Mouse (Mus musculus) myocyte (in vitro differentiated cells): Measurements from ENCODE around the gene Gpr157. TPM values are rescaled to one million over a fixed set of nuclear protein-coding genes. Genes with fewer than 3 reads are reported as not detected.
A peak's percentile ranks its signal among the peaks of the same experiment; 100 is the strongest.

Source experiments
- H3K27me3 ChIP-seq: one replicate; pipeline ENCODE4 v1.6.1; 2011; ENCODE audit not compliant: control insufficient read depth, insufficient read depth, insufficient read length
- H3K36me3 ChIP-seq: one replicate; pipeline ENCODE4 v1.6.1; 2011; ENCODE audit not compliant: control insufficient read depth, insufficient read depth
- H3K4me2 ChIP-seq: one replicate; pipeline ENCODE4 v1.6.1; 2011; ENCODE audit warnings: low read depth, control low read depth
- H3K4me3 ChIP-seq: one replicate; pipeline ENCODE4 v1.5.1; 2011; ENCODE audit warnings: mild to moderate bottlenecking, control low read depth, moderate library complexity
- H3K79me2 ChIP-seq: one replicate; pipeline ENCODE4 v1.6.1; 2011; ENCODE audit not compliant: control insufficient read depth, insufficient read depth
- H3ac ChIP-seq: one replicate; pipeline ENCODE4 v1.6.1; 2011; ENCODE audit not compliant: control insufficient read depth, insufficient read length
- CEBPB ChIP-seq: IDR thresholded peaks from 2 replicates; pipeline ENCODE4 v1.6.1; 2011; ENCODE audit warnings: mild to moderate bottlenecking, moderate library complexity; ENCODE audit not compliant: poor library complexity, insufficient read depth, severe bottlenecking
- E2F4 ChIP-seq: IDR thresholded peaks from one replicate; pipeline ENCODE4 v1.6.1; 2011; ENCODE audit warnings: mild to moderate bottlenecking, control low read depth, moderate library complexity; ENCODE audit not compliant: insufficient read depth
- MAX ChIP-seq: IDR thresholded peaks from one replicate; pipeline ENCODE4 v1.6.1; 2011; ENCODE audit warnings: low read depth, mild to moderate bottlenecking, control low read depth
- MYOD1 ChIP-seq, 3 experiments: IDR thresholded peaks; one replicate each; pipeline ENCODE4 v1.6.1; 2011; ENCODE audit warnings: control low read depth in 2 of 3, low read depth in 2 of 3, mild to moderate bottlenecking in 2 of 3, moderate library complexity in 1 of 3; ENCODE audit not compliant: insufficient read length in 2 of 3, control insufficient read depth in 1 of 3
- MYOG ChIP-seq, 3 experiments: IDR thresholded peaks; one replicate each; pipeline ENCODE4 v1.6.1; 2011; ENCODE audit warnings: control low read depth in 2 of 3, low read depth in 2 of 3, mild to moderate bottlenecking in 2 of 3; ENCODE audit not compliant: insufficient read length in 2 of 3, control insufficient read depth in 1 of 3, insufficient read depth in 1 of 3
- POLR2A ChIP-seq: IDR thresholded peaks from one replicate; pipeline ENCODE4 v1.6.1; 2011; ENCODE audit warnings: low read depth, mild to moderate bottlenecking, control low read depth, moderate library complexity; ENCODE audit not compliant: insufficient read length
- POLR2AphosphoS2 ChIP-seq: IDR thresholded peaks from one replicate; pipeline ENCODE4 v1.6.1; 2011; ENCODE audit warnings: low read depth, control low read depth; ENCODE audit not compliant: insufficient read length
- REST ChIP-seq: IDR thresholded peaks from one replicate; pipeline ENCODE4 v1.6.1; 2011; ENCODE audit warnings: mild to moderate bottlenecking, control low read depth, moderate library complexity; ENCODE audit not compliant: insufficient read depth, insufficient read length
- SRF ChIP-seq: IDR thresholded peaks from one replicate; pipeline ENCODE4 v1.6.1; 2011; ENCODE audit warnings: low read depth; ENCODE audit not compliant: control insufficient read depth, insufficient read length
- TCF12 ChIP-seq: IDR thresholded peaks from one replicate; pipeline ENCODE4 v1.6.1; 2011; ENCODE audit warnings: mild to moderate bottlenecking, control low read depth; ENCODE audit not compliant: poor library complexity, insufficient read depth, severe bottlenecking
- TCF3 ChIP-seq: IDR thresholded peaks from one replicate; pipeline ENCODE4 v1.6.1; 2011; ENCODE audit warnings: low read depth, control low read depth; ENCODE audit not compliant: insufficient read length
- USF1 ChIP-seq: IDR thresholded peaks from one replicate; pipeline ENCODE4 v1.6.1; 2011; ENCODE audit warnings: low read depth, mild to moderate bottlenecking, control low read depth, moderate library complexity
- polyA plus RNA-seq: library from polyadenylated mRNA; unstranded; fragments of >200 nt; fragmentation: generic; extraction: Trizol; gene quantifications from one replicate; pipeline ENCODE4 v1.2.1, GENCODE M21; 2012; ENCODE audit warnings: missing spikeins

Gene Gpr157
- polyA plus RNA-seq, 1 experiment = 1.6 TPM

DNA sequence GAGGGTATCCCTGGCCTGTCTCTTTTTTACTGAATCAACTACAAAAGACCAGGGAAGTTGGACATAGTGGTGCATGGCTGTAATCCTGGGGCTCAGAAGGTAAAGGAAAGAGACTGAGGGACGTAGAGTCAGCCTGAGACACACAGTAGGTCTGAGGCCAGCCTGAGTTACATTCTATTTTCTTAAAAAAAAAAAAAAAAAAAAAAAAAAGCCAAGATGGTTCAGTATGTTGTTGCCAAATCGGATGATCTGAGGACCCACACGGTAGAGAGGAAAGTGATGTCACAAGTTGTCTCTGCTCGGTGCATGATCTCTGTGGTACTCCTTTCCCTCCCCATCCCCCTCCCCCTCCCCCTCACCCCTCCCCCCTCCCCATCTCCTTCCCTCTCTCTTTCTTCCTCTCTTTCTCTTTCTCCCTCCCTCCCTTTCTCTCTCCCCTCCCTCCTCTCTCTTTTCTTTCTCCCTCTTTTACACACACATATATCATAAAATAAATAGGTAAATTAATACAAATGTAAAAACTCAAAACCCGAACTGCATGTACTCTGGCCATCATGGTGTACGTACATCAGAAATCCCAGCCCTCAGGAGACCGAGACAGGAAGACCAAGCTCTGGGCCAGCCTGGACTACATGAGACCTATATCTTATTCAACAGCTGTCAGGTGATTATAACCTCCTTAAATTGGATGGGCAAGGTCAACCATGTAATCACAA is 50.4 kb downstream of the Gpr157 start:
- Histone ChIP-seq H3K36me3 (no peaks in the 10 kb centered on the region), H3K79me2 (no peaks in the 10 kb centered on the region), H3K27me3 (no peaks in the 10 kb centered on the region), H3ac (no peak overlapping the region), H3K4me3 (peak overlapping the region; percentile 3), H3K4me2 (peak overlapping the region; percentile 93)
- TF ChIP-seq E2F4 = no peak
- TF ChIP-seq CEBPB = no peak
- TF ChIP-seq MYOG (IDR thresholded peaks at IDR 0.05; ENCODE audit: control insufficient read depth in 1 of 3, insufficient read depth in 1 of 3, insufficient read length in 2 of 3, low read depth in 2 of 3) = no peak
- TF ChIP-seq TCF12 = no peak

DNA sequence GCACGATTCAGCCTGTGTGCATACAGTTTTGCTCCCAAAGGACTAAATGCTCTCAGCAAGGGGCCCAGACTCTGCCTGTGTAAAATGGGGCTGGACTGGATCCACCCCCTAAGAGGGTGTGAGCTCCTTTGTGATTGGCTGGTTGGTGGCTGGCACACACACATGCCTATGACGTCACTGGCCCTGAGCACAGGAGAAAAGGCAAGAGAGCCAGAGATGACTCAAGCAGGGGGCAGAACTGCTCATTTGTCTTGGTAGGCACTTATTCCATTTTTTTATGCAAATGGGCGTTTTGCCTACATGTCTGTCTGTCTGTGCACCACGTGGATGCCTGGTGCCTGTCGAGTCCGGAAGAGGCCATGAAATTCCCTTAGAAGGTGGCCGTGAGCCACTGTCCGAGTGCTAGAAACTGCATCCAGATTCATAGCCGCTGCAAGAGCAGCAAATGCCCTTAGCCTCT is 50.9 kb downstream of the Gpr157 start:
- Histone ChIP-seq H3K4me2 (peak overlapping the region; percentile 93), H3K4me3 (peak overlapping the region; percentile 3), H3ac (no peak overlapping the region), H3K27me3 (no peaks in the 10 kb centered on the region), H3K79me2 (no peaks in the 10 kb centered on the region), H3K36me3 (no peaks in the 10 kb centered on the region)
- TF ChIP-seq MYOD1 (IDR thresholded peaks at IDR 0.05; ENCODE audit: control insufficient read depth in 1 of 3, insufficient read length in 2 of 3, low read depth in 2 of 3) (no peak), TCF12 (no peak), SRF (no peak), CEBPB (no peak), POLR2A (no peak), REST (no peak), MAX (no peak), MYOG (IDR thresholded peaks at IDR 0.05; ENCODE audit: control insufficient read depth in 1 of 3, insufficient read depth in 1 of 3, insufficient read length in 2 of 3, low read depth in 2 of 3) (no peak), POLR2AphosphoS2 (no peak), USF1 (no peak)

DNA sequence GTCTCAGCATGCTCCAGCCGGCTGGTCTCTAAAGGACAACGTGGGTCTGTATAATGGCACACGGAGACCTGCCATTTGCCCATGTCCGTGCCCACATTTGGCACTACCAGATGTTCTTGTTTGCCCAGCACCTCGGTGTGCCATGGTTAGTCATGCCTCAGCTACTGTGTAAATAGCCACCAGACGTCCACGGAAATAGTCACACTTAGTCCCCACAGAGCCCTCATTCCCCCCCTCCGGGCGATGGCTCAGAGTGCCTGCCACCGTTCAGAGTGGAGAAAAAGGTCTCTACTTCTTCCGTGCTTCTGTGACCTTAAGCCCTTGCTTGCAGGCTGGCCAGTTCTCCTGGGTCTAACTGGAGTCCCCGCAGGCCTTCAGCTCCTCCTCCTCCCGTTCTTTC is 51.9 kb downstream of the Gpr157 start:
- Histone ChIP-seq H3K4me2 (peak overlapping the region; percentile 93), H3K36me3 (no peaks in the 10 kb centered on the region), H3K79me2 (no peaks in the 10 kb centered on the region), H3K4me3 (no peak overlapping the region), H3ac (no peak overlapping the region), H3K27me3 (no peaks in the 10 kb centered on the region)
- no peak for TF ChIP-seq TCF12
- TF ChIP-seq TCF3 = no peak
- TF ChIP-seq CEBPB = no peak
- TF ChIP-seq REST = no peak
- no peak for TF ChIP-seq POLR2AphosphoS2
- no peak for TF ChIP-seq MYOG (IDR thresholded peaks at IDR 0.05; ENCODE audit: control insufficient read depth in 1 of 3, insufficient read depth in 1 of 3, insufficient read length in 2 of 3, low read depth in 2 of 3)
- no peak for TF ChIP-seq USF1
- no peak for TF ChIP-seq MAX
- TF ChIP-seq SRF = no peak
- TF ChIP-seq POLR2A = no peak
- no peak for TF ChIP-seq MYOD1 (IDR thresholded peaks at IDR 0.05; ENCODE audit: control insufficient read depth in 1 of 3, insufficient read length in 2 of 3, low read depth in 2 of 3)
- no peak for TF ChIP-seq E2F4

DNA sequence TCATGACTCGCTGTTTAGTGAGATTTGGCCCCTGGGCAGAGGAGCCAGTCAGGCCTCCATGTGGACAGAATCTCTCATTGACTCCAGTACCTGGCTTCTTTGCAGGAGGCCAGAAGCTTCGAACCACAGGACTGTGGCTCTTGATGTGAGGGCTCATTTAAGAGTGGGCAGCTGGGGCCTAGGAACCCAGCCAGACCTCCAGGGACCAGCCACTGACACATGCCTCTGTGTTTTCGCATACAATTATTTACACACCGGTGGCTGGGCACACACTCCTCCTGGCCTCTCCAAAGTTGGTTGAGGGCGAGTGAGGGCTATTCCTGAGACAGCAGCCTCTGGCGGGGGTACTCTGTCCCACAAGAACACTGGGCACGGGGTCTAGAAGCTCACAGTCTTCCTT is 53.2 kb downstream of the Gpr157 start:
- Histone ChIP-seq H3K4me2 (no peak overlapping the region), H3K79me2 (no peaks in the 10 kb centered on the region), H3K36me3 (no peaks in the 10 kb centered on the region), H3K27me3 (no peaks in the 10 kb centered on the region), H3ac (no peak overlapping the region), H3K4me3 (no peak overlapping the region)
- no peak for TF ChIP-seq POLR2AphosphoS2
- TF ChIP-seq POLR2A = no peak
- no peak for TF ChIP-seq MAX
- no peak for TF ChIP-seq REST
- TF ChIP-seq MYOD1 (IDR thresholded peaks at IDR 0.05; ENCODE audit: control insufficient read depth in 1 of 3, insufficient read length in 2 of 3, low read depth in 2 of 3) = no peak
- no peak for TF ChIP-seq CEBPB
- TF ChIP-seq USF1 = no peak
- TF ChIP-seq TCF3 = no peak
- TF ChIP-seq SRF = no peak

DNA sequence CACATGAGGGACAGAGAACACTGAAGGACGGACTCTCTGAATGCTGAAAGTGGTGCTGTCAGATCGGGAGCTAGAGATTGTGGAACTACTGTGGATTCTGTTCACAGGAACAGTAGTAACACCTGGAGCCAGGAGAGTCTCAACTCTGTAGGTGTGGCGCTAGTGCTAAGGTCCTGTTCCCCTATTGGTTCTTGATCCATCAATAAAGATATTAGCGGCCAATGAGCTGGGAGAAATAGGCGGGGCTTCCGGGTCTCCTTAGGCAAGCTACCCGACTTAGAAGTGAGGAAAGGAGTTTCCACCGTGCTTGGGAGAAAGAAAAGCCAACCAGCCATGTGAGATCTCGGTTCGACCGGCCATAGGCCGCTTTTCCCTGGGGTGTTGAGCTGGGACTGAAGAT is 57.1 kb downstream of the Gpr157 start:
- Histone ChIP-seq H3K27me3 (no peaks in the 10 kb centered on the region), H3K4me3 (no peak overlapping the region), H3K36me3 (no peaks in the 10 kb centered on the region), H3K4me2 (no peak overlapping the region), H3K79me2 (no peaks in the 10 kb centered on the region), H3ac (no peak overlapping the region)
- TF ChIP-seq POLR2AphosphoS2 (no peak), REST (no peak), TCF3 (no peak), POLR2A (no peak), CEBPB (no peak), USF1 (no peak), E2F4 (no peak), SRF (no peak), MYOG (IDR thresholded peaks at IDR 0.05; ENCODE audit: control insufficient read depth in 1 of 3, insufficient read depth in 1 of 3, insufficient read length in 2 of 3, low read depth in 2 of 3) (no peak), MYOD1 (IDR thresholded peaks at IDR 0.05; ENCODE audit: control insufficient read depth in 1 of 3, insufficient read length in 2 of 3, low read depth in 2 of 3) (no peak)
